Mouse (Mus musculus): ENCODE measurements around the gene Usp19.

Gene Usp19

DNA sequence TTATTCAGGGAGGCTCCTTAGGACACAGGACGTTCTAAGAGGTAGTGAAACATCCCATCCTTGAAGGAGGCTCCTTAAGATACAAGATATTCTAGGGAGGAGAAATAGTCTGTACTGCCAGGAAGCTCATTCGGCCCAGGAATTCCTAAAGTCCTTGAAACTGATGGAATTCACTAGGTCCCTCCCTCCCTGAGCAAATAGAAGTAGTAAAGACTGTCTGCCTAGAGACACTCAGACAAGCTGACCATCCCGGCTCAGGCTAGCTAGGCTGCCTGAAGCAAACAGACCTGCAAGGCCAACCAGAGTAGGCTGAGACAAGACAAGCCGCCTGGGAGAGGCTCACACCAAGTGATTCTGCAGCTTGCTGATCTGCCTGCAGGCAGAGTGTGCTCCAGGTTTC lies 20.6 kb upstream of the Usp19 start:
- DNase-seq = no peak

DNA sequence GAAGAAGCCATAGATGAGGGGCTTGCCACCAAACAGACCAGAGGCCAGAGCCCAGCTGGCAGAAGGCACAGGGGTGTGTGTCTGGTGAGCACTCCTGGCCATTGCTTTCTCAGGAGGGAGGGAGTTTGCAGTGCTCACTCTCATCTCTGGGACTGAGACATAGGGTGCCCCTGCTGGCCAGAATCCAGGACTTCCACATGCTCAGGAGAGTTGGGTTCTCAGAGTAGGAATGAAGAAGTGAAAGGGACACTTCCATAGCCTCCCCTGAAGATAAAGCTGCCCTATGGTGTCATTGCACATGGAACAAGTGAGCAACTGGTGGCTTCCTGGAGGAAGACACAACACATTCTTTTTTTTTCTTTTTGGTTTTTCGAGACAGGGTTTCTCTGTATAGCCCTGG lies 15.9 kb upstream of the Usp19 start:
- no peak for DNase-seq

DNA sequence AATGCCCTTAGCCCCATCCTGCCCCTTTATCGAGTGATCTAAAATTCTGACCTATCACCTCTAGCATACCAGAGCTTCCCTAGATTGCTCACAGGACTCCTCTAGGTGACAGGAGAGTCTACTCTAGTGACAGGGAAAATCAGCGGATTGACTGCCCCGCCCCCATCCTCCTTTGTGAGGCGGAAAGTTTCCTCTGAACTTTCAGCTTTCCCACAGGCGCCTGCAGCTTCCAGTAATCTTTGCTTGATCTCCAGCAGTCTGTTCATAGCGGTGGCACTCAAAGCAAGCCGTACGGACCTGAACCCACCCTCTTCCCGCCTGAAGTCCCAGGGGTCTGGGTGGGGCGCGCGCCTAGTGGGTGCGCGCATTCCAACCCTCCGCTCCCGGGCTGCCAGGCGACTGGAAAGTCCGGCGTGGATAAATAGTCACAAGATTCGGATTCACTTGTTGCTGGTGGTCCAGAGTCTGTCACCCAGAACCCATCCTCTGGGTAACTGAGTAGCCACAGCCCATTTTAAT lies 11.7 kb upstream of the Usp19 start:
- no peak for DNase-seq

DNA sequence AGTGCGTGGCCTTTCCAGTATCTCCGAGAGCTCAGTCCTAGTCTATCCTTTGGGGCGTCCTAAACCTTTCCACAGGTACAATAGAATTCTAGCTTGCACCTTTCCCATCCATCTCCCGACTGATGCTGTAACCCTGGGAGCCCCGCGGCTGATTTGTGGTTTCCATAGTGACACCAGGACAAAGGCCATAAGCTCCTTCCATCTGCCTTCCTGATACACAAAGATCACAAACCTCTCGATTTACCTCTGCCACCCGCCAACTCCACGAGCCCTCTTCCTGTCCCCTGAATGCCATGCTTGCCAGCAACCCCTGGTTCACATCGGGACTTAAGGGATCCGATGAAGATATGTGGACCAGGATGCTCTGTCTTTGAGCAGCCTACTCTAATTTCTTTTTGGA lies 11.2 kb upstream of the Usp19 start:
- DNase-seq = no peak

DNA sequence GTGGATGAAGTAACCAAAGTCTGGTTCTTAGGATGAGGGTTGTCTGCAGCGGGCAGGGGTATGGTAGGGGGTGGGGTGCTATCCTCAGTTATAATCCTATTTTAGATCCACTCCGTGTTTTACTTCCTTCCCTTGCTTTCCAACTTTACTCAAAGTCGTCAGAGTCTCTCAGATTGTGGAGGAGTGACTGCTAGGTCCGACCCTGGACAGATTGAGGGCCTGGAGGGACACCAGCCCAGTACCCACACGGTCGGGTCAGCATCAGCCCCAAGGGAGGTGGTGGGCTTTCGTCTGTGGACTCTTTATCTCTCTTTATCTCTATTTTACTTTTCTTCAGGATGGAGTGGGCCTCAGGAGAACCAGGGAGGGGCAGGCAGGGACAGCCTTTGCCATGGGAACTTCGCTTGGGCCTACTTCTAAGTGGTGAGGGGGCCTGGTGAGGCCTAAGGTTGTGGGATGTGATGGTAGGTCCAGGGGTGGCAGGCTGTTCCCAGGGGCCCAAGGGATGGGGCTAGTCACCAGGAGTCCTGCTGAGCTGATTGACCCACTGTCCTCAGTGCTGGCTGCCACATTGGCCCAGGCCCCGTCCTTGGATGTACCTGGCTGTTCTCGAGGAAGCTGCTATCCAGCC lies 10.6 kb upstream of the Usp19 start, which contains the start of gene Lamb2:
Gene Lamb2, plus strand, starts transcription at position 16 of the 631 bp plus-strand sequence.
- no peak for DNase-seq

DNA sequence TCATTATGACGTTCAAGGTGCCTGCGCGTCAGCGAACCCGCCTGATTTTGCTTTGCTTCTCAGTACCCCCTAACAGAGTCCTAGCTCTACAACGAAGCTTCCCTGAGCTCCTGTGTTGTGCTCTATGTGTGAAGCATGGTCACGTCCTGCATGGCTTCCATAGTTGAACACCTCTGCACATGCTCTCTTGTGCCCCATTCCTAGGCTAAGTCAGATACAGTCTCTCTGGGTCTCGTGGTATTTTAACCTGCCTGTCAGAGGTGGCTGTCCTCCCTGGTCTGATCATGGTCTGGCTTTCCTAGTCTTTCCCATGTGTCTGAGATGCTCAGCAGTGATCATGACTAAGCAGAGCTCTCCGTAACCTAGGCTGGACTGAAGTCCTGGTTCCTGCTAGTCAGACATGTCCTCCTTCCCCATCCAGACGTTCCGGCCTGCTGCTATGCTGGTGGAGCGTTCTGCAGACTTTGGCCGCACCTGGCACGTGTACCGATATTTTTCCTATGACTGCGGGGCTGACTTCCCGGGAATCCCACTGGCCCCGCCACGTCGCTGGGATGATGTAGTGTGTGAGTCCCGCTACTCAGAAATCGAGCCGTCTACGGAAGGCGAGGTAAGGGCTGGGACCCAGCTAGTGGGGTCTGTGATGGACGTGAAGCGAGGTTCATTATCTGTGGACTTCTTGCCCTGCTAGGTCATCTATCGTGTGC lies 9.4 kb upstream of the Usp19 start:
- no peak for DNase-seq

DNA sequence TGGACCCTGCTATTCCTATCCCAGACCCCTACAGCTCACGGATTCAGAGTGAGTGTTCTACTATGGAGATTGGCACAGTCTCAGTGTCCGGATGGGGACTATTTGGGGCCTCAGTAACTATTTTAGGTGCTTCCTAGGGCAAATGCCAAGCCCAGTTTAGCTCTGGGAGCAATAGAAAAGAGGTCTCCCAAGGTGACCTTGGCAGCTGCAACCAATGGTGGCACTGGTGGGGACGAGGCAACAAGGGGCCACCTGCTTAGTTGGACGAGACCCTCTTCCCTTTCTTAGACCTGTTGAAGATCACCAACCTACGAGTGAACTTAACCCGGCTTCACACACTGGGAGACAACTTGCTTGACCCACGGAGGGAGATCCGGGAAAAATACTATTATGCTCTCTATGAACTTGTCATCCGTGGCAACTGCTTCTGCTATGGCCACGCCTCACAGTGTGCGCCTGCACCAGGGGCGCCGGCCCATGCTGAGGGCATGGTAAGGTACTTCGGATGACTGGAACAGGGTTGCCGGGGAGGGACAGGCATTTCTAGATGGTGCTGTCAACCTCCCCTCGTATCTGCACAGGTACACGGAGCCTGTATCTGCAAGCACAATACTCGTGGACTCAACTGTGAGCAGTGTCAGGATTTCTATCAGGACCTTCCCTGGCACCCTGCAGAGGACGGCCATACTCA lies 8.7 kb upstream of the Usp19 start:
- no peak for DNase-seq

DNA sequence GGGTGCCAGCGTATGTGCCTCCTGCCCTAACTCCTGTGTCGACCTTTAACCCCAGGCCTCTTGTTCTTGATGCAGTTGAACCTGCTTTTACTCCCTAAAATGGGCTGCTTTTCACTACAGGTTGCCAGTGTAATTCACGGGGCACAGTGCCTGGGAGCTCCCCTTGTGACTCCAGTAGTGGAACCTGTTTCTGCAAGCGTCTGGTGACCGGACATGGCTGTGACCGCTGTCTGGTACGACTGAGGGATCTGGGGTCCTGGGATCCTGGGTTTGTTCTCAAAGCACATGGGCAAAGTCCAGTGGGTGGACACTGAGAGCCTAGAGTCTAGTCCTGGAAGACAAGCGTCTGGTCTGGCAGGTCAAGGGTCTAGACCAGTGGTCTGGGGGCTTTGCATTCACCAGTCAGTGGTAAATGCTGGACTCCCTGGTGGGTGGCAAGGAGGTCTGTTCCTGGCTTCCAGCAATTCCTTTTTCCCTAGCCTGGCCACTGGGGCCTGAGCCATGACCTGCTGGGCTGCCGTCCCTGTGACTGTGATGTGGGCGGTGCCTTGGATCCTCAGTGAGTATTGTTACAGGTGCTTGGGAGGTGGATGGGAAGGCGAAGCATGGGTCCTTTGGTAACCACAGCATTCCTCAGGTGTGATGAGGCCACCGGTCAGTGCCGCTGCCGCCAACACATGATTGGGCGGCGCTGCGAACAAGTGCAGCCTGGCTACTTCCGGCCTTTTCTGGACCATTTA lies 7.2 kb upstream of the Usp19 start:
- DNase-seq = no peak

DNA sequence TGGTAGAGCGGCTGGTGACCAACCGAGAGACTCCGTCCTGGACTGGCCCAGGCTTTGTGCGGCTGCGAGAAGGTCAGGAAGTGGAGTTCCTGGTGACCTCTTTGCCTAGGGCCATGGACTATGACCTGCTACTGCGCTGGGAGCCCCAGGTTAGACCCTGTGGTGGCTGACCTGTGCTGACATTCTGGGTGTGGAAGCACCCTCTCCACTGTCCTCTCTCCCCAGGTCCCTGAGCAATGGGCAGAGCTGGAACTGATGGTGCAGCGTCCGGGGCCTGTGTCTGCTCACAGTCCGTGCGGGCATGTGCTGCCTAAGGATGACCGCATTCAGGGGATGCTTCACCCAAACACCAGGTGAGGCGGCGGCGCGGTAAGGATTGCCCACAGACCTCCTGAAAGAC lies 6.4 kb upstream of the Usp19 start:
- peak in 1 of 2 experiments; percentile 5 for DNase-seq

DNA sequence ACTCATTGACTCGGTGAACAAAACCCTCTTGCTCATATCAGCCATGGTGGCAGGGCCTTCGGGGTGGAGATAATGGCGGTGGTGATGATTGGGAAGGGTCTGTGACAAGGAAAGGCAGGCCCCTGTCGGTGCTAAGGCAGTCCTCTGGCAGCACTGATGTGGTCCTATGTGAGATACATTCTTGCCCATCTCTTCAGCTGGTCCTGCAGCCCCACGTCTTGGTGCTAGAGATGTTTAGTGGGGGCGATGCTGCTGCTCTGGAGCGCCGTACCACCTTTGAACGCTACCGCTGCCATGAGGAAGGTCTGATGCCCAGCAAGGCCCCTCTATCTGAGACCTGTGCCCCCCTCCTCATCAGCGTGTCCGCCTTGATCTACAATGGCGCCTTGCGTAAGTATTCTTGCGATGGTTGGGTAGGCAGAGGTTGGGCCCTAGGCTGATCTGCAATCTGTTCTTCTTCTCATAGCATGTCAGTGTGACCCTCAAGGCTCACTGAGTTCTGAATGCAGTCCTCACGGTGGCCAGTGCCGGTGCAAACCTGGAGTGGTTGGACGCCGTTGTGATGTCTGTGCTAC lies 5.0 kb upstream of the Usp19 start:
- DNase-seq = peak in 1 of 2 experiments; percentile 3

DNA sequence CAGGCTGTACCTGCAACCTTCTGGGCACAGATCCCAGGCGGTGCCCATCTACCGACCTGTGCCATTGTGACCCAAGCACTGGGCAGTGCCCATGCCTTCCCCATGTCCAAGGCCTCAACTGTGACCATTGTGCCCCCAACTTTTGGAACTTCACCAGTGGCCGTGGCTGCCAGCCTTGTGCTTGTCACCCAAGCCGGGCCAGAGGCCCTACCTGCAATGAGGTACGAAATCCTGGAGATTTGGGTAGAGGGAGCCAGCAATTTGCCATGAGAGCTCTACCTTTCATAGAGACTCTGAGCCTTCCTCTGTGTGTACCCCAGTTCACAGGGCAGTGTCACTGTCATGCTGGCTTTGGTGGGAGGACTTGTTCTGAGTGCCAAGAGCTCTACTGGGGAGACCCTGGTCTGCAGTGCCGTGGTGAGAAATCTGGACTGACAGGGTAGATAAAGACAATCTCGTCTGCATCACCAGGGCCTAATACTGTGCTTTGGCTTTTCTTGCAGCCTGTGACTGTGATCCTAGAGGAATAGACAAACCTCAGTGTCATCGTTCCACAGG lies 3.4 kb upstream of the Usp19 start:
- peak in 1 of 2 experiments; percentile 12 for DNase-seq

DNA sequence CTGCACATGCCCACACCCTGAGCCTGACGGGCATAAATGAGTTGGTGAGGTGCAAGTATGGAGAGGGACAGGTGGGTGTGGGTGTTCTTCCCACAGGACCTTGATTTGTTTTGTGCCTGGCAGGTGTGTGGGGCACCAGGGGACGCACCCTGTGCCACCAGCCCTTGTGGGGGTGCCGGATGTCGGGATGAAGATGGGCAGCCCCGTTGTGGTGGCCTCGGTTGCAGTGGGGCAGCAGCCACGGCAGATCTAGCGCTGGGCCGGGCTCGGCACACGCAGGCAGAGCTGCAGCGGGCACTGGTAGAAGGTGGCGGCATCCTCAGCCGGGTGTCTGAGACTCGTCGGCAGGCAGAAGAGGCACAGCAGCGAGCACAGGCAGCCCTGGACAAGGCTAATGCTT lies 2.0 kb upstream of the Usp19 start:
- DNase-seq = no peak

DNA sequence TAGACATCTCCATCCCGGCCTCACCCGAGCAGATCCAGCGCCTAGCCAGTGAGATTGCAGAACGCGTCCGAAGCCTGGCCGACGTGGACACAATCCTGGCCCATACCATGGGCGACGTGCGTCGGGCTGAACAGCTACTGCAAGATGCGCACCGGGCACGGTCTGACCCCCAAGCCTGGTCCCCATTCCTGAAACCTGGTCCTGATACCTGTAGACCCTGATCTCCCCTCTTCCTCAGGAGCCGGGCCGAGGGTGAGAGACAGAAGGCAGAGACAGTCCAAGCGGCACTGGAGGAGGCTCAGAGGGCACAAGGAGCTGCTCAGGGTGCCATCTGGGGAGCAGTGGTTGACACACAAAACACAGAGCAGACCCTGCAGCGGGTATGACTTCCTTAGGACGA lies 1.2 kb upstream of the Usp19 start:
- DNase-seq = no peak

DNA sequence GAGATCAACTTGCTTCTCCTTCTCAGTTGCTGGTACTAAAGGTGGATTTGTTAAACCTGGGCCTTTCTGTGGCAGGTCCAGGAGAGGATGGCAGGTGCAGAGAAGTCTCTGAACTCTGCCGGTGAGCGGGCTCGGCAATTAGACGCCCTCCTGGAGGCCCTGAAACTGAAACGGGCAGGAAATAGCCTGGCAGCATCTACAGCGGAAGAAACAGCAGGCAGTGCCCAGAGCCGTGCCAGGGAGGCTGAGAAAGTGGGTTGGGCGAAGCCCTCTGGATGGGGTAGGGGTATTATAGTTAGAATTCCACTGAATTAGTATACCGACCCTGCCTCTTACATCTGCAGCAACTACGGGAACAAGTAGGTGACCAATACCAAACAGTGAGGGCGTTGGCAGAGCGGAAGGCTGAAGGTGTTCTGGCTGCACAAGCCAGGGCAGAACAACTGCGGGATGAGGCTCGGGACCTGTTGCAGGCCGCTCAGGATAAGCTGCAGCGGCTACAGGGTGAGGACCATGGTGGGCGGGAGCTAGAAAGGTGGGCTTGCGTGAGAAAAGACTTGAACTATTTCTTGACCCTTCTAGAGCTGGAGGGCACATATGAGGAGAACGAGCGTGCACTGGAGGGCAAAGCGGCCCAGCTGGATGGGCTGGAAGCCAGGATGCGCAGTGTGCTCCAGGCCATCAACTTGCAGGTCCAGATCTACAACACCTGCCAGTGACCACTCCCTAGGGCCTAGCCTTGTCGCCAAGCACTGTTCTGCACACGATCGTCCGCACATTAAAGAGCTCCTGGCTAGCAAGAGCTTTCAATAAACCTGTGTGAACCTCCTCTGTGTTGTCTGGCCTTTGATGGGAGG lies 472 bp upstream of the Usp19 start:
- DNase-seq = peak in 1 of 2 experiments; percentile 52

DNA sequence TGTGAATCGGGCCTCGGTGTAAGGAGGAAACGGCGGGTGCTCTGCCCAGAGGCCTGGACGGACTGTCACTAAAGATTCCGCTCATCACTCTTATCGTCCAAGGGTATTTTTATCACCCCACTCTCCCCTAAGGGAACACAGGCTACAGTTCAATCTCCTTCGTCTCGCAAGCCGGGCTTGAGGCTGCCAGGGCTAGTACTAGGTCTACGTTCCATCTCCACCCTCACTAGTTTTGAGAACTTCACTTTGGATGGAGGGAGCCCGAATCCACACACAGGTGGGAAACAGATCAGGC lies 831 bp downstream of the Usp19 start:
- no peak for DNase-seq

DNA sequence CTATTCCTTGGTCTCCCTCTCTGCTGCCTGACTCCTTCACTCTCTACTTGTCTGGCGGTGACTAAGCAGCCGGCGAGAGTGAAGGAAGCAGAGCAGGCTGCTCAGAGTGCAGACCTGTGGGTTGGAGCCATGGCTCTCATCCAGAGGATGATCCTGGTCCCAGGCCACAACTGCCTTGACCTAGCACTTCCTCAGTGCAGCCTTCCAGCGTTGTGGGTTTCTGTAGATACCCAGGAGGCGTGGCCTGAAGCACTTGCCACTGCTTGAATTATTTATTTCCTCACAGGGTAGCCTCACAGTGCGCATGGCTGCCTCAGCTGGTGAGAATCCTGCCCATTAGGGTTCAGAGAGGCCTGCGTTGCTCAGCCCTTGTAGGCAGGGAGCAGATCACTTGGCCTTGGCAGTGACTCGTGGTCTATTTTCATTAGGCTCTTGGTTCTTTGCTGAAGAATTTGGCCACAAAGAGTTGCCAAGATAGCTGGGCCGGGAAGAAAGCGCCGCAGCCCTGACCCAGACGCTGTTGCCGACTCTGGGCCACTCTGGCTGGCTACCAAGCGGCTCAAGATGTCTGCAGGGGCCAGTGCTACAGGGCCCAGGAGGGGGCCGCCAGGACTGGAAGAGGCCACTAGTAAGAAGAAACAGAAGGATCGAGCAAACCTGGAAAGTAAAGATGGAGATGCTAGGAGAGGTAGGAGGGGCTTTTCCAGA lies 1.8 kb downstream of the Usp19 start:
- DNase-seq = peak in 1 of 2 experiments; percentile 47

DNA sequence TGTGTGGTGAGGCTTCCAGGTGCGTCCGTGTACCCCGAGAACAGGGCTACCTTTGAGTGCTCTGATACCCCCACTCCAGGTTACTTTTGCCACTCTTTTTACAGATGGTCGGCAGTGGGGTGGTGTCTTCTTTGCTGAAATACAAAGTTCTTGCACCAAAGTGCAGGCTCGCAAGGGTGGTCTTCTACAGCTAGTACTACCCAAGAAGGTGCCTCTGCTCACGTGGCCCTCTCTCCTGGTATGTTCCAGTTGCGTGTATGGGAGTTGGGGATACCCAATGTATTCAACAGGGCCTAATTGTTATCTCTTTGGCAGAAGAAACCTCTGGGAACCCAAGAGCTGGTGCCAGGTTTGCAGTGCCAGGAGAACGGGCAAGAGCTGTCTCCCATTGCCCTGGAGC lies 2.8 kb downstream of the Usp19 start:
- DNase-seq = no peak

DNA sequence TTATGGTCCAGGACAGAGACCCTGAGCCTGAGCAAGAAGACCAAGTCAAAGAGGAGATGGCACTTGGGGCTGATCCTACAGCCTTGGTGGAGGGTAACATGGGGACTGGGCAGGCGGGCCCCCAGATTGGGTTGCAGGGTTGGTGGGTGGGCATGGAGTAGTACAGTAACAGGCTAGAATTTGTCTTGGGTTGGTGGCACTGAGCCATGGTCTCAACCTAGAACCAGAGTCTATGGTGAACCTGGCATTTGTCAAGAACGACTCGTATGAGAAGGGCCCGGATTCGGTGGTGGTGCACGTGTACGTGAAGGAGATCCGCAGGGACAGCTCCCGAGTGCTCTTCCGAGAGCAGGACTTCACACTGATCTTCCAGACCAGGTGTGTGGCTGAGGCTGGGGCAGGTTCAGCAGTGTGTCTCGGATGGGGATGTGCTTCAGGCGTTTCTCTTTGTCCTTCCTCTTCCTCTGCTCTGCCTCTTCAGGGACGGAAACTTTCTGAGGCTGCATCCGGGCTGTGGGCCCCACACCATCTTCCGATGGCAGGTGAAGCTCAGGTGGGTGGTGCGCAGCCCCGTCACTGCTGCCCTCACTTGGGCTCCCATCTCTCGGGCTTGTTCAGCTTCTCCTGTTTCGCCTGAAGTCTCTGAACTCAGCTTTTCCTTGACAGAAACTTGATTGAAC lies 3.9 kb downstream of the Usp19 start:
- DNase-seq = no peak

DNA sequence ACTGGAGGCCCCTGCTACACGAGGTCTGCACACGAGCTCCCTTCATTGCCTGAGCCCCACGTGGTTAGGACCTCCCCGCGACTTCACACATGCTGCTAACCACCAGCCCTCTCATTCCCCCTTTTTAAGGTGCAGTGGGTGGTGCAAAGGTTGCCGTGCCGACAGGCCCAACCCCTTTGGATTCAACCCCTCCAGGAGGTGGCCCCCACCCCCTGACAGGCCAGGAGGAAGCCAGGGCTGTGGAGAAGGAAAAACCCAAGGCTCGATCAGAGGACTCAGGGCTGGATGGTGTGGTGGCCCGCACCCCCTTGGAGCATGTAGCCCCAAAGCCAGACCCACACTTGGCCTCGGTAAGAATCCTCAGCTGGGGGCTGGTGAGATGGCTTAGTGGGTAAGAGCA lies 4.5 kb downstream of the Usp19 start:
- DNase-seq = no peak

DNA sequence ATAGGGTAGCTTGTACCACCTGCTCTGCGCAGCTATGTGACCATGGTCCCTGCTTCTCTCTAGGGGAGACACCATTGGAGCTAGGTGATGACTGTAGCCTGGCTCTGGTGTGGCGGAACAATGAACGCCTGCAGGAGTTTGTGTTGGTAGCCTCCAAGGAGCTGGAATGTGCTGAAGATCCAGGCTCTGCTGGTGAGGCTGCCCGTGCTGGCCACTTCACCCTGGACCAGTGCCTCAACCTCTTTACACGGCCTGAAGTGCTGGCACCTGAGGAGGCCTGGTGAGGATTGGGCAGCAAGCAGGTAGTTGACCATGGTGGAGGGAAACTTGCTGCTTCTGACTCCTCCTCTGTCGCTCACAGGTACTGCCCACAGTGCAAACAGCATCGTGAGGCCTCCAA lies 8.8 kb downstream of the Usp19 start:
- DNase-seq = no peak

Measured in cerebellum, postnatal 25 days (tissue).